Mouse (Mus musculus): ENCODE results near the gene Colq.
A peak's percentile ranks its signal among the peaks of the same experiment; 100 is the strongest.

Colq gene

GRCm38 (mm10) chr14:31574903-31575665, 16.1 kb downstream of the Colq start:
- DNase-seq (ENCODE audit: low read depth): no peak

- DNase-seq (ENCODE audit: low read depth): peak; percentile 44
Measured at GRCm38 (mm10) chr14:31572561-31573175, 18.5 kb downstream of the Colq start.

DNA sequence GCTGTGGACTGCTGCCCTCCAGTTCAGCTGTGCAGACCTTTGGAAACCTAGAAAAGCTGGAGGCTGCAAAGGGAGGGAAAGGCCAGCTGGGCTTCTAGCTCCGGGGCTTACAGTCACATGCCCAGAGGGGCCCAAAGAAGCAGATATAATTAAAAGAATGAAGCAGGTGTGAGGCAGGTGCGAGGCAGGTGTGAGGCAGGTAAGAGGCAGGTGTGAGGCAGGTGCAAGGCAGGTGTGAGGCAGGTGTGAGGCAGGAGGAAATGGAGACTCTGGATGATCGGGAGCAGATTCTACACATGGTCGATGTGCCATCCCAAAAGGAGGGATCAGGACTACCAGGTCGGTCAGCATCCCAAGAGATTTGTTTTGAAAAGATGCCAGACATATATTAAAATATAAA, 19.7 kb downstream of the Colq start:
- DNase-seq (ENCODE audit: low read depth): no peak

GRCm38 (mm10) chr14:31570131-31570951, 20.8 kb downstream of the Colq start:
- peak; percentile 61 for DNase-seq (ENCODE audit: low read depth)

- peak; percentile 76 for DNase-seq (ENCODE audit: low read depth)
Measured at GRCm38 (mm10) chr14:31569151-31569631, 22.0 kb downstream of the Colq start.

GRCm38 (mm10) chr14:31565478-31566212, 25.5 kb downstream of the Colq start:
- DNase-seq (ENCODE audit: low read depth): no peak

DNA sequence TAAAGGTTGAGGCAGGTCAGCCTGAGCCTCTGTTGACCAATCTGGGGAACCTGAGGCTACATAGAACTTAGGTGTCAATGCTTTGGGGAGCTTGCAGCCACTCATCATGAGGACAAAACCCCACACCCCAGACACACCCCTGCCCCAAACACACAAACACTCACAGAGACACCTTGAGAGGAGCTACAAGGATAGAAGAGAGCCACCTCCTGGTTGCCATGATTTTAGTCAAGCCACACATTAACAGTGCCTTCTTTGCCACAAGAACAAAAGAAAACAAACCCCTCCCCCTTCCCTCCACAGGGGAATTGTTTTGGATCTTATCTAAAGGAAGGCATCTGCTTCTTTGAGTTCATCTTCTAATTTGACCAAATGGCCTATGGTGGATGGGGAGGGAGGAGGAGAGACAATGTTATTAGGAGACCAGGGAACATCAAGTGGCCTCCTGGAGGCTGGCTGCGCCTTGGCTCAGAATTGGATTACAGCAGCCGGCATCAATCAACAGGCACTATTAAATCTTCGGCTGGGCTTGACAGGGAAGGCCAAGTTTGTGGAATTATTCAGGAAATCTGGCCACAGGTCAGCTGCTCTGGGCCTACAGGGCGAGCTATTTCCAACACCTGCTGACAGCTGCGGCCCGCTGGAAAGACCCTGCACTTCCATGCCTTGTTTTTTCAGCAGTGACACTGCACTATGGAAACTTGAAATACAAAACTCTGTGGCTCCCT, 26.5 kb downstream of the Colq start:
- DNase-seq (ENCODE audit: low read depth): no peak

- no peak for DNase-seq (ENCODE audit: low read depth)
Measured at GRCm38 (mm10) chr14:31560886-31561285, 30.3 kb downstream of the Colq start.

- DNase-seq (ENCODE audit: low read depth): no peak
Measured at GRCm38 (mm10) chr14:31559216-31559615, 31.9 kb downstream of the Colq start.

DNA sequence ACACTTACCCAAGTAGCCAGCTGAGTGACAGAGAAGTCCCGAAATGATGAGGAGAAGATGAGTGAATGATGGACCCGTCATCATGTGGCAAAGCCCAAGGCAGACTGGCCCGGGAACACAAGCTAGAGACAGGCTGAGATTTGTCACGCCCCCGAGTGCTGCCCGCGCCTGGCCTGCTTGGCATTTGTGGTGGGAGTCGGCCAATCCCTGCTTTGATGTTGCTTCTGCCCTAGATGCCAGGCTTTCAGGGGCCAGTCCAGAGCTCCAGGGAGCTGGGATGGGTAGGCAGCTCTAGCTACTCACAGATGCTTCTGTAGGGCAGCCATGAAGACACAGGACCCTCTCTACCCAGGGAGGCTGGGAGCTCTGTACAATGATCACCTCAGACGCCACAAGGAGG, 33.4 kb downstream of the Colq start:
- DNase-seq (ENCODE audit: low read depth): no peak

- no peak for DNase-seq (ENCODE audit: low read depth)
Measured at GRCm38 (mm10) chr14:31557273-31557672, 33.9 kb downstream of the Colq start.

DNA sequence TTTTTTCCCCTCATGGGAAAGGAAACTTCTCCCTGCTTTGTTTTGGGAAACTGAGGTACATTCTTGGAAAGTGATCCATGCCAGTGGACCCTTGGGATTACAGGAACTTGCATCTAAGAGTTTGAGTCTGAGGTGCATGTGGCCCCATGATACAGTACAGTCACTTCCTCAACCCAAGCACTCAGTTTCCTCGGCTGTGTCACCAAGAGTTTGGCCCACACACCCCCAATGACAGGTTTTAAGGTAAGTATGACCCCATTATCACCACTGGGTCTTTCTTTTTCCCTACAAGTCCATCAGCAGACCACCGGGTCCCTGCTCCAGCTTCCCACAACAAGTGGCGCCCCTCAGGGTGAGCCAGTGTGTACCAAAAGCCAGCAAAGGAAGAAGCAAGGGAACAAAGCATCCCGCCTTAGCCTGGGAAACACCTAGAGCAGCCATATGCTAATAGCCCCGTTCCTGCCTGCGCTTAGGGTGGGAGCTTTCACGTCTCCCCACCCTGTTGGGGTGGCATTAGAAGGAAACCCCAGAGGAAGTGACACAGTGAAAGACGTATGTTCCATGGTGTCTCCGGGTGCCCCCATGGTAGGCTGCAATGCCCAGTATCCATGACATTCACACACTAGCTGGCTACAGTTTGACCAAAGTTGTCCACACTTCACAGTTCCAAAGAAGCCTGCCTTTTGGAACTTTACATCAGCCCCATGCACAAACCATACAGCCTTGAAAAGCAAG, 34.5 kb downstream of the Colq start:
- no peak for DNase-seq (ENCODE audit: low read depth)

DNA sequence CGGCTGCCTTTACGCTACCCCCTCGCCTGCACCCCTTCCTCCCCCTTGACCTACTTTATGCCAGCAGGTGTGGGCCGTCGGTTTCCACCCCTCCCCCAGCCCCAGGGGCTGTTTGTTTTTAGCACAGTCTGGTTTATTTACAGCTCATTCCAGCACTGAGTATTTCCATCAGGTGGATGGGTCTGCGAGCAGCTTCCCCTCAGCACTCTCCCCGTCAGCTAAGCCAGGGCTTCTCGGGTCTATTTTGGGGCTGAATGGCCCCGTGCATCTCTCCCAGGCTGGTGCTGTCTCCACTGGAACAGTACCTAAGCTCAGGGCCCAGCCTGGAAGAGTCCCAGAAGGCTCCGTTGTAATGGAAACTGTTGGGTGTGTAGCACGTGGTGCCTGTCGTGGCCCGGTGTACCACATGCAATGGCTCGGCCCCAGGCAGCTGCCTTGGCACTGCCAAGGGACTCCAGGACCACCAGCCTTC, 35.1 kb downstream of the Colq start:
- no peak for DNase-seq (ENCODE audit: low read depth)

DNA sequence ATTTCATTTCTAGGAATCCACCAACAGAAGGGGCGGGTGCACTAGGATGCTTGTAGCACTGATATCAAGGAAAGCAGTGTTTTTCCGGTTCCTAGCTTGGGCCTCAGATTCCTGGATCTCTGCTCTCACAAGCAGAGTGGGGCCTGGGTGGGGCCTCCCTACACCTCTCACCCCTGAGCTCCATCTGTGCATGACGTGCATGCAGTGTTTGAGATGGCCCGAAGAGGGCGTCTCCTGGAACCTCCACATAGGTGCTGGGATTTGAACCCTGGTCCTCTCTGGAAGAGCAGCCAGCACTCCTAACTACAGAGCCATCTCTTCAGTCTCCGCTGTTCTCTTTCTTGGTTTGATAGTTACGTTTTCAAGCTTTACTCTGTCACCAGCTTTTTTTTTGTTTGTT, 36.1 kb downstream of the Colq start:
- DNase-seq (ENCODE audit: low read depth): no peak

GRCm38 (mm10) chr14:31543885-31544442, 47.2 kb downstream of the Colq start:
- no peak for DNase-seq (ENCODE audit: low read depth)

DNA sequence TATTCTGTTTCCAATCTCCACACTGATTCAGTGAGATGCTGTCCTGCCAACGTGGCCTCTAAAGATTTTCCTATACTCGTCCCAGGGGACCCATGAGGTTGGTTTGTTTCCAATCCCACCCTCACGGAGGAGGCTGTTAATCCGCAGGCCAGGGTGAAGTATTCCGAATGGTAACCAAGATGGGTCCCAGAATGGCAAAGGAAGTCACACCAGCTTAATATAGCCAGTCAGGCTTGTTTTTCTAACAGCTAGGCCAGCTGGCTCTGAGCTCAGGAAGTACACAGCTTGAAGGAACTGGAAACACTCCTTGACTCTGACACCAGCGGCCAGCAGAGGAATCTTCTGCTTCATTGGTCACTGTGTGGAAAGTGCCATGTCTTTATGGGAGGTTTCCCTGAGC, 53.8 kb downstream of the Colq start:
- no peak for DNase-seq (ENCODE audit: low read depth)

GRCm38 (mm10) chr14:31532656-31533055, 58.5 kb downstream of the Colq start:
- peak; percentile 27 for DNase-seq (ENCODE audit: low read depth)

- DNase-seq (ENCODE audit: low read depth): peak; percentile 91
Measured at GRCm38 (mm10) chr14:31531506-31532148, 59.5 kb downstream of the Colq start.

- DNase-seq (ENCODE audit: low read depth): no peak
Measured at GRCm38 (mm10) chr14:31530847-31531246, 60.3 kb downstream of the Colq start.
